Mouse (Mus musculus): ENCODE measurements at regions not wholly inside any gene's neighbourhood (a gene's known extent, or its start where the extent isn't known, plus 50 kb on each side); places are given as distances from the start of the nearest gene placed in this dataset.

DNA sequence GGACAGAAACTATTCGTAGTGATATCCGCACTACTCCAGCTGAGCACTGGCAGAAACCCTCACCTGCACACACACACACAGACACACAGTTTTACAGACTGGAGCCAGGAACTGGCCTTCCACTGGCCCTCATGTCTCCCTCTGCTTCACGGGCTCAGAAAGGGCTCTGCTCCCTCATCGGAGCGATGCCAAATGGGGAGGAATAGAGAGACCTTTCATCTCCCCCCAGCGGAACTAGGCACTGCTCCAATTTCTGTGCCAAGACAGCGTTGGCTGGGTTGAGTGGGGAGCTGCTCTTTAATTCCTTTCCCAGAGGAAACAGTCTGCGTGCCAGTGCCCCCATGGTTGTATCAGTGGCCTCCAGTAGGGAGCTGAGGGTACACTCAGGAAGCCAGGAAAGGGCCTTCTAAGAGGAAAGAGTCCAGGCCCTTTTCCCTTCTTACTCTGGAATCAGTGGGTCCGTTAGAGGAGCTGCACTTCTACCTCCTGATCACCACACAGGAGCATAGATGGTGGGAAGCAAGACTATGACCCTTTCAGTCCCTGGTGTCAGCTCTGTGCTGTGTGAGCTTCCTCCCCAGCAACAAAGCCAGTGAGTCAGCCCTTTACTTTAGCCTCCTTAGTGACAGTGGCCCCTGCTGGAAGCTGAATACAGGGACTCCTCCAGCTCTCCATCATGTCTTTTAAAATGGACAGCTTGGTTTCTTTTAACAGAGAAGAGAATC is 452.7 kb downstream of the Rps24 start:
- DNase-seq (ENCODE audit: low read depth) = no peak

DNA sequence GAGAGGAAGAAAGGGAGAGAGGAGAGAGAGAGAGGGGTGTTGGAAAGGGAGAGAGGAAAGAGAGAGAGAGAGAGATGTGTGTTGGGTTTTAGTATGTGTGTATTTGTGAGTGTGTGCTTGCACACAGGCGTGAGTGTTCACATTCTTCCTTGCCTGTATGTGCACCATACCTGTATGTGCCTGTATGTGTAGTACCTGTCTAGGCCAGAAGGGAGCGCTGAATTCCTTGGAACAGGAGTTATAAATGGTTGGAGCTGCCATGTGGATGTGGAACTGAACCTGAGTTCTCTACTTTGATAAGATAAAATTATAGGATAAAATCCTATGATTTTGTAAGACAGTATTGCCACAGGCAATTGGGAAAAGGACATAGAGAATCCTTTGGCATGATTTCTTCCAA is 458.8 kb downstream of the Rps24 start:
- DNase-seq (ENCODE audit: low read depth) = peak; percentile 46

DNA sequence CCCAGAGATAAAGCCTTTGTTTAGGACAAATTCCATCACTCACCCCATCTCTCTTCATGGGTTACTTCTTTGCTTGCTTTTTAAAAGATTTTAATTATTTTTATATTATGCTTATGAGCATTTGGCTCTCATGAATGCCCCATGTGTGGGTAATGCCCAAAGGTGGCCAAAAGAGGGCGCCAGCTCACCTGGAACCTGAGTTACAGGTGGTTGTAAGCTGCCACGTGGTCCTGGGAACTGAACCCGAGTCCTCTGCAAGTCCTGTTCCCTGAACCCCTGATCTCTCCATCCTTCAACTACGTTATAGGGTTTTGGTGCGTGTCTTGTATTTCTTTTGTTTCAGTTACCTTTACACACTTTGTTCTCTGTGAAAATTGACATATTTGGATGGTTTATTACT is 460.2 kb downstream of the Rps24 start:
- no peak for DNase-seq (ENCODE audit: low read depth)

DNA sequence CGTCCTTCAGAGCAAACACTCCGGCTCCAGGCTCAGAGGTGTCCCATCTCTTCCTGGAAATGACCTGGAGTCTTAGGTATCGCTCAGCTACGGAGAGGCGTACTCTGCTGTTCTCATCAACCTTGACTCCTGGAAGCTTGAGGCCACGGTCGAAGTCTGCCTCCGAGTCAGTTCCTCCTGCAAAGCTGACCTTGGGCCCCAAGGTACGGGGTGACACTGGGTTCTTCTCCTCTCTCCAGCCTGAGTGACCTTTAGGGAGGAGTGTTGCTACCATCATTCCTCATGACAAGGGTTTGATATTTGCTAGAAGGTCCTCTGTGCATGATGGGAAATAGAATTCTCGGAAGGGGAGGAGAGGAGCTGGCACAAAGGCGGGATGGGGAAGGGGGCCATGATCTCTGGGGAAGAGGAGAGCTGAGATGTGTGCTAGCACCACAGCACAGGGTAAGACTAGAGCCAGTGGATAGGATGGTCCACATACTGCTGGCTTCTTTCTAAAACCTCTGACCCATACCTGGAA is 469.0 kb downstream of the Rps24 start:
- DNase-seq (ENCODE audit: low read depth) = no peak

DNA sequence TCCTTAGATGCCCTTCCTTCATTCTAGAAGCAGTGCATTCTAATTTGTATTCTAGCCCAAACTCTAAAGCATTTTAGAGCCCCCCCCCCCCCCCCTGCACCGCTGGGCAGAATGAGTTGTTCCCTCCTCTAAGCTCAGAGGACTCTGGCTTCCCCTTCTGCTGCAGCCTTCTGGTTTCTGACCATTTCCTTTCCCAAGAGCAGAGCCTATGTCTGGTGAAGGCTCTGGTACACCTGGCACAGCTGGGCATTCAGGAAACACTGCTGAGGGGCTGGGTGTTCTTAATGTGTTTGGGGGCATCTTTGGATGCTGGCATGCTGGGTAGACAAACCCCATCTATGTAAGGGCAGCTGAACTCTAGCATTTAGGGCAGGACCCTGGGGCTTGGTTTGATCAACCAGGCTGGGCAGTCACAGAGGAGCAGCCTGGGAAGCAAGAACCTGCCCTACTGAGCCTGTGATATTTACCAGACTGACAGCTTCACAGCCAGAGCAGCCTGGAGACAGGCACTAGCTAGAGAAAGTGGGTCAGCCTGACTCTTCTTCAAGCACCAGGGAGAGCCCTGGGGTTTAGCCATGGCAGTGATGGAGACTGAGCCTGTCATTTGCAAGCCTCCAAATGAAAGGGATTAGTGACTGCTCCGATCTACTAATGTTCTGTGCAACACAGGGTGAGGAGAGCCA is 469.7 kb downstream of the Rps24 start:
- DNase-seq (ENCODE audit: low read depth) = no peak

DNA sequence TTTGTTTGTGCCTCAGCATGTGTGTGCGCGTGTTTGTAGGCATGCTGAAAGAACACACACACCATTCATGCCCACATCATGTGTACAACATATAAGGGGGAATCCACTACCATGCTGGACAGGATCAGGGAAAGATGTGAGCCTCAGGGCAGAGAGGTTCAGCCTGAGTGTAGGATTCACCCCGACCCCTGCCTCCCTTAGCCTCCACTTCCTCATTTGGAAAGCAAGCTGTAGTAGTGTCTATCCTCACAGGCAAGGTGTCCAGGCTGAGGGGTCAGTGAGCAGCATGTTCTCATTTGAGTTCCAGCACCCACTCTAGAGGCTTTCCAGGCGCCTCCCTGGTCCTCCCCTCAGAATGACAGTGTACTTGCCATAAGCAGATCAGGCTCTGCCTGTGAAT is 470.5 kb downstream of the Rps24 start:
- DNase-seq (ENCODE audit: low read depth) = no peak

DNA sequence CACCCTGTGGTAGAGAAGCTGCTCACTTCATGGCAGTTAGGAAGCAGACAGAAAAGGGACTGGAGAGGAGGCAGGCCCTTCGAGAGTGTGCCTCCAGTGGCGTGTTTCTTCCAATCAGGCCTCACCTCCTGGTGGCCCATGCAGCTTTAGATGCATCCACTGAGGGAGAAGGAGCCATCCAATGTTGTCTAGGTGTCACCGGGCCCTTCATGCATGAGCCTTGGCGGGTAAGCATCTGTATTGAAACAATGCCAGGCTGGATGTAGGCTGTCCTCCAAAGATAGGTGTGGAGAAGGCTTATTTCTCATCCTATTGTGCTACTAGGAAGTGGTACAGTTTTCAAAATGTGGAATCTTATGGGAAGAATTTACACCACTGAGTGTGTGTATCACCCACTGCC is 471.9 kb downstream of the Rps24 start:
- DNase-seq (ENCODE audit: low read depth) = no peak

DNA sequence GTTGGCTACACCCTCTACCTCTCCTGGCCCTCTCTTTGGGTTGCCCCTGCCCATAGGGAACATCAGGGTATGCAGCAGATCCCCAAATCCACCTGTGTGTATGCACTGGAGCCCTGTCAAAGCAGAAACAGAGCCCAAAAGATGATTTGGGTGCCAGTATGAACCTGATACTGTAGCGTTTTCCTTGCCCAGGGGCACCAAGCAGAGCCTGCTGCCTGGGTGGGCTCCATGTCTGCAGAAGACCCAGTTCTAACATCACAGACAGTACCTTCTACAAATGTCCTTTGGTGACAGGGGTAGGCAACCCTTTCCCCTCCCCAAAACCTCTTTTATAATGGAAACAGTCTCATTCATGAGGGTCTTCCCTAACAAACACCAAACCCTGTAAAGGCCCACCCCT is 472.5 kb downstream of the Rps24 start:
- DNase-seq (ENCODE audit: low read depth) = no peak

DNA sequence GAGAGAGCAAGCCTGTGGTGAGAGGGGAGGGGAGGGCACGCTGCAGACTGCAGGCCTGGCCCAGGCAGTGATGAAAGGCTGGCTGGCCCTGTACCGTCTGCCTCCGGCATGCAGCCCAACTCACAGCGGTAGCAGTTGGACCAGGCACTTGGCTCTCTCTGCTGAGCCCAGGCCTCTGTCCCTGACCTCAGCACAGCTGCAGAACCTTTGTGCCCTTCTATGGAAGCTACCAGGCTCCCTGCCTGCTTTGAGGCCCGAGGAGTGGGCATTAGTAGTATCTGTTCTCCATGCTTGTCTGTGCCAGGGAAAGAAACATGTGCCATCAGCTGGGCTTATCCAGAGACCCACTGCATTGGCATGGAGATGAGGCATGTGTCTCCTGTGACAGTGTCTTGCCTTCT is 473.2 kb downstream of the Rps24 start:
- no peak for DNase-seq (ENCODE audit: low read depth)

DNA sequence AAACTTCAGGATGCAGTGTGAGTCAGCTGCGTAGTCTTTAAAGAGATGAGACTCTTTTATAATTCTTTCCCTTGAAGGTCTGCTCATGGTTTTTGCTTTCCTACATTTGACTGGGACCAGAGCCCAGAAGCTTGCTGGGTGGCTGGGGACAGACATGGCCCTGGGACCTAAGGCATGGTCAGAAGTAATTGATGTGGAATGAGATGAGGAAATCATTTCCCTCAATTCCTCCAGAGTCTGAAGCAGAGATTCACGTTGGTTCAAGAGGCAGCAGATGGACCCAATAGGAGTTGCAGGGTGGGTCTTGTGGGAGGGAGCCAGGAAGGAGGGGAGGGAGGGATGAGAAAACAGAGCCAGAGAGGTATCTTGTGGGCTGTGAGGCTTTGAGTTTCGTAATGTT is 473.9 kb downstream of the Rps24 start:
- peak; percentile 1 for DNase-seq (ENCODE audit: low read depth)

DNA sequence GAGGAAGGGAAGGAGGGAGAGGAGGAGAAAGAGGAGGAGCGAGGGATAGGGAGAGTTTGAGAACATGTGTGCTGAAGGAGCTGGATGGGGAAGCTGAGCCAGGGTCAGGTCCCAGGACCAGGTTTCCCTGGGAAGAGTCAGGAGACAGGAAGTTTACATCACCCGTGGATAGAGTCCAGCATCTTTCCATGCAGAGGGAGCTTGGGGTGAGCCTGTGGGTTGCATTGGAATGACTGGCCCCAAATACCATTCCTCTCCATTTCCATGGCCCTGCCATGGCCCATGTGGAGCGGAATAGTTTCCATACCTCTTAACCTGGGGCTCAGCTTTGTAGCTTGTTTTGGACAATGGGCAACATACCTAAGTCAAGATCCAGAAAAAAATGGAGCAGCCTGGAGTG is 474.8 kb downstream of the Rps24 start:
- no peak for DNase-seq (ENCODE audit: low read depth)

DNA sequence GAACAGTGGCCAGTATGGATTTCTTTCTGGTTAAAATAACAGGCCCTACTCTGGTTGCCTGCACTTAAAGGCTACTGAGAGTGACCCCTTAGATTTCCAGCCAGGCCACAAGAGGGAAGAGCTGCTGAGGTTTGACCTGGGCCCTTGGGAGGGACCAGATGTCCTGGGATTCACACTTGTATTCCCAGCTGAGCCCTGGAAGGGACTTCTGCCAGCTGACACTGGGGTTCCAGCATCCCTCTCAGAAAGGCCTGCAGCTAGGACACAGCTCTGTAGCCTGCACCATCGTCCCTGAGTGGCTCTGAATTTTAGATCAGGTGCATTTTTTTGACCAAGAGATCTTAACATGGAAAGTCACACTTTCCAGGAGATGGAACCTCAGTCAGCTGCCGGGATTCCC is 482.7 kb downstream of the Rps24 start:
- no peak for DNase-seq (ENCODE audit: low read depth)

DNA sequence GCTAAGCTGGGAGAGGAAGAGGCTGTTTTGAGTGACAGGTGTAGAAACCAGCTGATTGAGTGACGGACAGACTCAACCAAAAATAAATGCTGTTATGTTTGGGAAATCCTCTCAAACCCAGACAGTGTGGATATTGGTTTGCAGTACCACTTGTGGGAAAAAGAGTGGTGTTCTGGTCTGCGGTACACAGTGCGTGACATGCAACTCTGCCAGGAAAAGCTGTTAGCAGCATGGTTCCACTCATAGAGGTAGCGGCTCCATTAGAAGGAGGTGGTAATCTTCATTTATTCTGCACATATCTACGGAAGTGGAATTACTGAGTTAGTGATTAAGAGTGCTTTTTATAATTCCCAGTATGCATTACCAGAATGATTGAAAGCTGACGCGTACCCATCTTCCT is 485.4 kb downstream of the Rps24 start:
- DNase-seq (ENCODE audit: low read depth) = no peak

DNA sequence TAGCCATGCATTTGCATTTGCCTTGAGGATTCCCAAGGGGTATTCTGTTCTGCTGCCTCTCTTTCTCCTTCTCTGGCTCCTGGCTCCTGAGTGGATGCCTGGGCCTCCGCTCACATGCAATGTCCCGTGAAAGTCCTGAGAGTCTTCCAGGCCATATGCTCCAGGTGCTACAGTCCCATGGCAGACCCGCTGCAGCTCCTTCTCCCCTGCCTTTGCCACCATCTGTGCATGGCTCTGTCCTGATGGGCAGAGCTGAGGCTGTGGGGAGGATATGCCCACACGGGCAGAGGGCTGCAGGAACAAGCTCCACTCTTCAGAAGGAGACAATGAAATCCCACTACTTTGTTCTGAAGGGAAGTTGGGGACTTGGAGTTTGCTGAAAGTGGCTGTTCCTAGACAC is 485.9 kb upstream of the Zmiz1 start:
- DNase-seq (ENCODE audit: low read depth) = no peak

DNA sequence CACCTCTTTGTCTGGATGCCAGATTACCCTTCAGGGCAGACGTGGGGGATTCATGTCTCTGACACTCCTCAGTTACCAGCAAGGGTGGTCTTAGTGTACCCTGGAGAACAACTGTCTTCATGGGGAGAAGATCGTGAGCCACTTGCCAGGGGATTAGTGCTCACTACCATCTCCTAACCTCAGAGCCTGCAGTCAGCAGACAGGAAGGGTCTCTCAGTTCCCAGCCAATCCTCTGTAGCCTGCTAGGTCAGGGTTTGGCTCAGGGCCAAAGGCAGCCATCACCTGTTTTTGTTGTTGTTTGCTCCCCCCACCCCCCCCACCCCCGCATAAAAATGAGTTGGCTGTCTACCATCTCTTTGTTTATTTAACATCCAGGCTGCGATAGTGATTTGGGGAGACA is 485.4 kb upstream of the Zmiz1 start:
- no peak for DNase-seq (ENCODE audit: low read depth)

DNA sequence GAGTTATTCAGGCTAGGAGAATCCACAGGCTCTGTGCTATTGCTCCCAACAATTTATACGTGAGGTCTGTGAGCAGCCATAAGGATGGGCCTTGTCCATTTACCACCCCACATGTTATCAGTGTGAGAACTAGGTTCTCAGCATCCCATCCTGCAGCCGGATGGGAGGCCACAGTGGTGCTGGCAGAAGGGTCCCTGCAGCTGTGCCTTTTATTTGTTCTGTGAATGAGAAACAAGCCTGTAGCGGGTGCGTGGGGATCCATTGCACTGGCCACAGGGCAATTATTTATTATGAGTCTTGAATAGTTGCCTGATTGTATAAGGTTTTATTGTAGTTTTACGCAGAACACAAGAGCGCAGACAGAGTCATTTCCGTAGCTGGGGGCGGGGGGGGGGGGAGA is 476.5 kb upstream of the Zmiz1 start:
- DNase-seq (ENCODE audit: low read depth) = no peak

DNA sequence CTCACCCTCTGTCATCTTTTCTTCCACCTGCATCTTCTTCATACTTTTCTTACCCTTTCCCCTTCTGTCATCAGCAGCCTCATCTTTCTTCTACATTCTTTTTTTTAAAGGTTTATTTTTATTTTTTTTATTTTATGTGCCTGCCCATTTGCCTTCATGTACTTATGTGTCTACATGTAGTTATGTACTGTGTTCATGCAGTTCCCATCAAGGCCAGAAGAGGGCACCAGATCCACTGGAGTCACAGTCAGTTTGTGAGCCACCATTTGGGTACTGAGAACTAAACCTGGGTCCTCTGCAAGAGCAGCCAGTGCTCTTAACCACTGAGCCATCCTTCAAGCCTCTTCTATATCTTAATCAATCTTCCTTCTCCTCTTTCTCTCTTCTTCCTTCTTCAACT is 475.7 kb upstream of the Zmiz1 start:
- DNase-seq (ENCODE audit: low read depth) = peak; percentile 55

DNA sequence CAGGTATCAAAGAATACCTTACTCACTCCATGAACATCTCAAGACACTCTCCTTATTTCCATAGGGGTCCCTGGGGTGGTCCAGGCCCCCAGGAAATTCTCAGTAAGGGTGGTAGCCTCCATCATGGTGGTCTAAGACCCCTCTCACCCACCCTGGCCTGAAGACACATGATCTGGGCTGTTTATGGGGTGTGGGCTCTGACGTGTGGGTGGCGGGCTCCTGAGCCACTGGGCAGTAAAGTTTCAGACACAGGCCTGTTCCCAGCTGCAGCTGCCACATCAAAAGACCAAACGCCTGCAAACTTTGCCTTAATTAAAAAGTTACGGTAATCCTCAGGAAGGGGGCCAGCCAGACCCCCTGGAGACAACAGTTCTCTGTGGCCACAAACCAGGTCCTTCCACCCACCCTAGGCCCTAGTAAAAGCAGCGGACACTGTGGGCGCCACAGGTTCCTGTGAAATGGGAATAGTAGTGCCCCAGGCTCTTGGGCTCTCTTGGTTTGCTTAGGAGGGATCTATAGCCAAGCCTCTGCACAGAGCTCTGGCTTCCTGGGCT is 473.1 kb upstream of the Zmiz1 start:
- no peak for DNase-seq (ENCODE audit: low read depth)

DNA sequence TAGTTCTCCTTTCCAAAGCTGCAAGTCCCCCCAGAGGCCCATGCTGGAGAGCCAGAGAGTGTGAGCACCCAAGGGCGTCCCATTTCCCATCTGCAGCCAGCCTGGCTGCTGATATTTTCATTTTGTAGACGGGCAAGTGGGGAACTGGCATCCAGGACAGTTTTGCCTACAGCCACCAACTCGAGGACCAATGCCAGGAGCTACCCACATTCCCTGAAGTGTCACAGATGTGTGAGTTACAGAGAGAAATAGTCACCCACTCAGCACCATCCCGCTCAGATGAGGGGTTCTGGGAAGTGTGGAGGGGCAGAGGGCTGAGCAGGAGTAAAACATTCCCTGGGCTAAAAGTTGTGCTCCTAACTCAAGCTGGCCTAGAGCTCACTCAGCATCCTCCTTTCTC is 472.6 kb upstream of the Zmiz1 start:
- DNase-seq (ENCODE audit: low read depth) = no peak

DNA sequence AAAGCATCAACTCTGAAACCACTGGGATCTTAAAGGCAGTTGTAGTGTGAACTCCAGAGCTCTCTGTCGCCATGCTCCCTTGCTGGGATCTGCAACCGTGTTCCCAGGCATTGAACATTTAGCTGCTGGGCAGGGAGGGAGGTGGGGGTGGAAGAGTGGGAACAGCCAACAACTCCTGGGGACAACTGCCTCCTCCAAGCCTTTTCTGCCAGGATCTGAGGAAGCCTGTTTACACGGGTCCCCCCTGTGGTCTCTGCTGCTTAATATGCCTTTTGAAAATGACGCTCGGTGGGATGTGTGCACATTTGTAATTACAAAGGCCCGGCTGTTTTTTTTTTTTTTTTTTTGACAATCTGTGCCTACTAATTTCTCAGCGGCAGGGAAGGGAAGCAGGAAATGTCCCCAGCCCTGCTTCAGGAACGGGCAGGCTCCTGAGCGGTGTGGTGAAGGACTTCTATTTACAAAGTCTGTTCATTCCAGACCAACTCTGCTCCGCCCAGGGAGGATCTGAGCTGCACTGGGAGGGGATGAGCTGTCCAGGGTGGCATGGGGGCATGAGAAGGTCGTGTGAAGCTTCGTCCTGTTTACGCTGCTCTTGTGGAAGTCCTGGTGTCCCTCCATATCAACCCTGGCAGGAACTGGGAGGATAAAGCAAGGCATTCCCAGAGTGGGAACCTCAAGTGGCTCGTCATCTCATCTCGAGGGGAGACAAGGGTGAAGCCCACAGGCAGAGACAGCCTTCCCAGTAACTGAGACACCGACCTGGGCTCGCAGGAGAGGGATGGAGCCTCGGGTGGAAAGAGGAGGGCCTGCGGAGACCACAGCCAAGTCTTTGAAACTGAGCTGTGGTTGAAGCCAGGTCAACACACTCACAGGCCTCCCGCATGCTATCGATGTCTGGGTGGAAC is 465.0 kb upstream of the Zmiz1 start:
- no peak for DNase-seq (ENCODE audit: low read depth)

DNA sequence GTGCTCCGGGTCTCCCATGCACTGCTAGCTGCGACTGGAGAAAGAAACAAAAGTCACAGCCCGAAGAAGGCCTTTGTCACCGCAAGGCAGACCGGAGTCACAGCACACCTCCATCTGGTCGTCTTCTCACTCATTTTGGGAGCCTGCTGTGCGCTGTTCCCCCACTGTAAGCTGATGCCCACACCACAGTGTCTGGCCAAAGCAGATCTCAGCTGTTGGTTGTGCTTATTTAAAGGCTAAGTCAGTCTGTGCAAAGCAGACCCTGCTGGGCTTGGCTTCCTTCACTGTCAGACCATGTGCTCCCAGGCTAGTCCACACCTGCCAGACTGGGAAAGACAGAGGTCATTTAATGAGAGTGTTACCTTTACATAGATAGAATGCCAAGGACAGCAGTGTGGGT is 463.8 kb upstream of the Zmiz1 start:
- no peak for DNase-seq (ENCODE audit: low read depth)

DNA sequence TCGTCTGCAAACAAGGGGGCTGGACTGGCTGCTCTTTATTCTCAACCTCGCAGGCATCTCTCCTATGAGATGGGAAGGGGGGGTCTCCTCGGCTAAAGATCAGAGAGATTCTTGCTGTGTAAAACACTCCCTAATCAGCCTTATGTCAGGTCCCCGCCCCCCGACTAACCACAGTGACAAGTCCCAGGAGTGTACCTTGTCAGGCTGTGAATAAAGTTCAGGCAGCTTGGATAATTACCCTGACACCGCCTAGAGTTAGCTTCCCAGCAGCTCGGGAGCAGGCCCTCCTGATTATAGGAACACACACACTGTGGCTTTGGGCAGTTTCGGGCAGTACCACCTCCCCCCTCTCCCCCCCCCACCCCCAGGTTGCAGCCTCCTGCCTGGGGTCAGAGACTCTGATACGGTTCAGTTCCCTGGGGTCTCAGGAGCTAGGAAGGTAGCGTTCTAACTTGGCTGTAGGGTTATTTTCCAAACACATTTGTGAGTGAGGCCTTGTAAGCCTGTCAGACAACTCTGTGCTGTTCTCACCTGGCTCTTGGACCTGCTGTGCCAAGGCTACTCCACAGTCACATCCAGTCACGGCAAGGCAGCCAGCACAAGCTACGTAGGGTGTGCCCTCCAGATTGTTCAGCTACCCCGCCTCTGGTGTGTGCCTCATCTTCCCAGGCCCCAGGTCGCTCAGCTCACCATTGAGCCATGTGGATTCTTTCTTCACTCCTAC is 461.0 kb upstream of the Zmiz1 start:
- no peak for DNase-seq (ENCODE audit: low read depth)
